Mouse (Mus musculus): ENCODE results near the gene Zfp143. TPM values are rescaled to one million over a fixed set of nuclear protein-coding genes. Genes with fewer than 3 reads are reported as not detected.
"Not testable (repeated sequence)": the region's sequence is repeated elsewhere in the genome, so short reads cannot be mapped to it uniquely, and the experiment has no call there.

Zfp143 gene
- polyA plus RNA-seq, 1 experiment from 2014 or later: 6.4 TPM

GRCm38 (mm10) chr7:110100854-110101253 is 39.8 kb downstream of the Zfp143 start:
- 38% methylated on average over 6 of the region's 6 CpGs for WGBS
- Histone ChIP-seq H3K9ac (ENCODE audit: low read length) (no peak overlapping the region), H3K27me3 (ENCODE audit: control insufficient read depth, insufficient read depth, low read length) (no peaks in the 10 kb centered on the region), H3K9me3 (ENCODE audit: control insufficient read depth, low read length) (no peaks in the 10 kb centered on the region), H3K4me2 (replicated peaks; ENCODE audit: low read depth) (no peak overlapping the region), H3K36me3 (ENCODE audit: control insufficient read depth, insufficient read depth, low read length) (0 out of 2 replicates have a peak, but pooled peaks cover 3% of the 10 kb centered on the region), H3K4me1 (replicated peaks; ENCODE audit: control insufficient read depth, insufficient read depth) (no peaks in the 10 kb centered on the region), H3K27ac (replicated peaks) (peak overlapping the region; percentile 61; the same call in 1 of the 2 replicates), H3K4me3 (ENCODE audit: low read depth, low read length) (no peak overlapping the region)
- ATAC-seq (ENCODE audit: low FRiP score, low TSS enrichment): no peak
- TF ChIP-seq EP300 (optimal IDR thresholded peaks at IDR 0.05): no peak
- TF ChIP-seq CTCF (IDR thresholded peaks at IDR 0.05; ENCODE audit: low read depth): no peak
- DNase-seq (ENCODE audit: low spot score): peak; percentile 53

GRCm38 (mm10) chr7:110101266-110101665 is 40.2 kb downstream of the Zfp143 start:
- 64% methylated on average over 5 of the region's 5 CpGs for WGBS
- no peak for ATAC-seq (ENCODE audit: low FRiP score, low TSS enrichment)
- no peak for DNase-seq (ENCODE audit: low spot score)
- no peak for TF ChIP-seq CTCF (IDR thresholded peaks at IDR 0.05; ENCODE audit: low read depth)
- no peak for TF ChIP-seq EP300 (optimal IDR thresholded peaks at IDR 0.05)
- Histone ChIP-seq H3K36me3 (ENCODE audit: control insufficient read depth, insufficient read depth, low read length) (0 out of 2 replicates have a peak, but pooled peaks cover under 1% of the 10 kb centered on the region), H3K4me3 (ENCODE audit: low read depth, low read length) (no peak overlapping the region), H3K27me3 (ENCODE audit: control insufficient read depth, insufficient read depth, low read length) (no peaks in the 10 kb centered on the region), H3K4me2 (replicated peaks; ENCODE audit: low read depth) (no peak overlapping the region), H3K27ac (replicated peaks) (peak overlapping the region; percentile 61; the same call in 1 of the 2 replicates), H3K9ac (ENCODE audit: low read length) (no peak overlapping the region), H3K9me3 (ENCODE audit: control insufficient read depth, low read length) (no peaks in the 10 kb centered on the region), H3K4me1 (replicated peaks; ENCODE audit: control insufficient read depth, insufficient read depth) (no peaks in the 10 kb centered on the region)

- Histone ChIP-seq H3K4me1 (replicated peaks; ENCODE audit: control insufficient read depth, insufficient read depth) (no peaks in the 10 kb centered on the region), H3K9ac (ENCODE audit: low read length) (no peak overlapping the region), H3K4me2 (replicated peaks; ENCODE audit: low read depth) (no peak overlapping the region), H3K9me3 (ENCODE audit: control insufficient read depth, low read length) (no peaks in the 10 kb centered on the region), H3K27ac (replicated peaks) (no peak overlapping the region), H3K27me3 (ENCODE audit: control insufficient read depth, insufficient read depth, low read length) (no peaks in the 10 kb centered on the region), H3K36me3 (ENCODE audit: control insufficient read depth, insufficient read depth, low read length) (no peaks in the 10 kb centered on the region), H3K4me3 (ENCODE audit: low read depth, low read length) (no peak overlapping the region)
- no peak for TF ChIP-seq EP300 (optimal IDR thresholded peaks at IDR 0.05)
- no peak for TF ChIP-seq CTCF (IDR thresholded peaks at IDR 0.05; ENCODE audit: low read depth)
- ATAC-seq (ENCODE audit: low FRiP score, low TSS enrichment): no peak
- DNase-seq (ENCODE audit: low spot score): no peak
- 83% methylated on average over 5 of the region's 5 CpGs for WGBS
Measured at GRCm38 (mm10) chr7:110105041-110105440, 44.0 kb downstream of the Zfp143 start.

- H3K9me3 ChIP-seq (ENCODE audit: control insufficient read depth, low read length): no peaks in the 10 kb centered on the region
- TF ChIP-seq CTCF (IDR thresholded peaks at IDR 0.05; ENCODE audit: low read depth): no peak
- TF ChIP-seq EP300 (optimal IDR thresholded peaks at IDR 0.05): no peak
- peak; percentile 57 for ATAC-seq (ENCODE audit: low FRiP score, low TSS enrichment)
- no peaks in the 10 kb centered on the region for H3K36me3 ChIP-seq (ENCODE audit: control insufficient read depth, insufficient read depth, low read length)
- H3K27me3 ChIP-seq (ENCODE audit: control insufficient read depth, insufficient read depth, low read length): no peaks in the 10 kb centered on the region
- H3K4me2 ChIP-seq (replicated peaks; ENCODE audit: low read depth): no peak overlapping the region
- peak overlapping the region; percentile 1; the same call in 1 of the 2 replicates for H3K27ac ChIP-seq (replicated peaks)
- 40% methylated on average over 3 of the region's 3 CpGs for WGBS
- H3K4me3 ChIP-seq (ENCODE audit: low read depth, low read length): no peak overlapping the region
- no peaks in the 10 kb centered on the region for H3K4me1 ChIP-seq (replicated peaks; ENCODE audit: control insufficient read depth, insufficient read depth)
- H3K9ac ChIP-seq (ENCODE audit: low read length): no peak overlapping the region
- no peak for DNase-seq (ENCODE audit: low spot score)
Measured at GRCm38 (mm10) chr7:110106633-110107032, 45.6 kb downstream of the Zfp143 start.

- not testable (repeated sequence) for H3K9me3 ChIP-seq (ENCODE audit: control insufficient read depth, low read length); H3K36me3 ChIP-seq (ENCODE audit: control insufficient read depth, insufficient read depth, low read length); ATAC-seq (ENCODE audit: low FRiP score, low TSS enrichment); DNase-seq (ENCODE audit: low spot score); H3K4me3 ChIP-seq (ENCODE audit: low read depth, low read length); H3K27me3 ChIP-seq (ENCODE audit: control insufficient read depth, insufficient read depth, low read length); H3K9ac ChIP-seq (ENCODE audit: low read length); H3K4me1 ChIP-seq (replicated peaks; ENCODE audit: control insufficient read depth, insufficient read depth)
- peak overlapping the region; percentile 41; the same call in 1 of the 2 replicates for H3K4me2 ChIP-seq (replicated peaks; ENCODE audit: low read depth)
- WGBS: 87% methylated on average over 3 of the region's 3 CpGs
- H3K27ac ChIP-seq (replicated peaks): peak overlapping the region; percentile 85
Measured at GRCm38 (mm10) chr7:110108524-110108923, 47.5 kb downstream of the Zfp143 start.

GRCm38 (mm10) chr7:110108967-110109610 is 48.1 kb downstream of the Zfp143 start:
- H3K9me3 ChIP-seq (ENCODE audit: control insufficient read depth, low read length): no peaks in the 10 kb centered on the region
- DNase-seq (ENCODE audit: low spot score): peak; percentile 91
- no peaks in the 10 kb centered on the region for H3K36me3 ChIP-seq (ENCODE audit: control insufficient read depth, insufficient read depth, low read length)
- H3K4me3 ChIP-seq (ENCODE audit: low read depth, low read length): no peak overlapping the region
- peak overlapping the region; percentile 41 for H3K9ac ChIP-seq (ENCODE audit: low read length)
- no peaks in the 10 kb centered on the region for H3K27me3 ChIP-seq (ENCODE audit: control insufficient read depth, insufficient read depth, low read length)
- no peak for TF ChIP-seq CTCF (IDR thresholded peaks at IDR 0.05; ENCODE audit: low read depth)
- TF ChIP-seq EP300 (optimal IDR thresholded peaks at IDR 0.05): no peak
- 5% methylated on average over 11 of the region's 11 CpGs for WGBS
- H3K27ac ChIP-seq (replicated peaks): peak overlapping the region; percentile 85
- H3K4me1 ChIP-seq (replicated peaks; ENCODE audit: control insufficient read depth, insufficient read depth): no peaks in the 10 kb centered on the region
- peak overlapping the region; percentile 41 for H3K4me2 ChIP-seq (replicated peaks; ENCODE audit: low read depth)
- peak; percentile 91 for ATAC-seq (ENCODE audit: low FRiP score, low TSS enrichment)

All from stomach, postnatal 0 days (tissue).